ENCODE assay signal across 8 mouse cellular contexts in the genomic region with DNA sequence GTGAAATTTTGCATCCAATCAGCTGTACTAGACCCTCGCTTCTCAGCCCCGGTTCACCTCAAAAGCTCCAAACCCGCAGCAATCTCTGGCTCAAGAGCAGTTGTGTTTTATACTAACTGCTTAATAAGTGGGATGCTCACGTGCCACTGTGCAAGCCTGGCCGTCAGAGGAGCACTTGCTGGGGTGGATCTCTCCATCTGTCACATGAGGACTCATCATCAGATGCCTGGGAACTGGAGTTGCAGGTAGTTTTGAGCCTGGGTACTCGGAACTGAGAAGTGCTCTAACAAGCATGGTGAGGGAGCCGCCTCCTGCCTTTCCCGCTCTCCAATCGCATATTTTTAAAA. TPM values are rescaled to one million over a fixed set of nuclear protein-coding genes. Genes with fewer than 3 reads are reported as not detected.
DNase-seq lines count a peak whose midpoint lies in the region; ATAC-seq lines count a peak whose summit lies in the region.

No protein-coding gene starts in this region.

- no peak overlapping the region for H3K4me3 ChIP-seq in heart, embryonic 16.5 days (ENCODE audit: low read length)
- H3K4me3 ChIP-seq in forebrain, embryonic 11.5 days (ENCODE audit: low read depth, low read length): no peak overlapping the region
- H3K4me3 ChIP-seq in limb, embryonic 15.5 days: peak overlapping the region; percentile 14

- no peaks in the 10 kb centered on the region for H3K4me1 ChIP-seq in heart, embryonic 16.5 days (ENCODE audit: control insufficient read depth, insufficient read depth, low read length)
- H3K4me1 ChIP-seq in forebrain, embryonic 11.5 days (replicated peaks; ENCODE audit: control insufficient read depth, insufficient read depth, low read length): no peaks in the 10 kb centered on the region
- H3K4me1 ChIP-seq in limb, embryonic 15.5 days: peaks cover 10% of the 10 kb centered on the region; the same call in 1 of the 2 replicates

- H3K9ac ChIP-seq in heart, embryonic 16.5 days (ENCODE audit: low read length): no peak overlapping the region
- no peak overlapping the region for H3K9ac ChIP-seq in forebrain, embryonic 11.5 days (ENCODE audit: low read length)
- H3K9ac ChIP-seq in limb, embryonic 15.5 days: no peak overlapping the region

- H3K36me3 ChIP-seq in heart, embryonic 16.5 days (ENCODE audit: control insufficient read depth, insufficient read depth): no peaks in the 10 kb centered on the region
- H3K36me3 ChIP-seq in forebrain, embryonic 11.5 days (ENCODE audit: control insufficient read depth, insufficient read depth, low read length): no peaks in the 10 kb centered on the region
- no peaks in the 10 kb centered on the region for H3K36me3 ChIP-seq in limb, embryonic 15.5 days

- WGBS in heart, embryonic 16.5 days: 20% methylated on average over 9 of the region's 9 CpGs
- WGBS in forebrain, embryonic 11.5 days: 11% methylated on average over 9 of the region's 9 CpGs
- WGBS in limb, embryonic 15.5 days: 14% methylated on average over 9 of the region's 9 CpGs

- H3K27ac ChIP-seq in heart, embryonic 16.5 days (ENCODE audit: low read length): no peak overlapping the region
- H3K27ac ChIP-seq in forebrain, embryonic 11.5 days (ENCODE audit: low read depth, low read length): no peak overlapping the region
- no peak overlapping the region for H3K27ac ChIP-seq in limb, embryonic 15.5 days

- DNase-seq in heart, adult 9 months (ENCODE audit: low spot score in 2 of 2): no peak
- peak; percentile 25 for DNase-seq in ES-CJ7 (ENCODE audit: low read depth, low spot score)
- no peak for DNase-seq in forebrain, embryonic 11.5 days (ENCODE audit: low spot score)
- no peak for DNase-seq in adrenal gland, adult 8-10 months
- DNase-seq in spleen, postnatal 14 days (ENCODE audit: low spot score in 2 of 2): no peak

- no peaks in the 10 kb centered on the region for H3K27me3 ChIP-seq in heart, embryonic 16.5 days (ENCODE audit: control insufficient read depth, insufficient read depth, low read length)
- H3K27me3 ChIP-seq in forebrain, embryonic 11.5 days (ENCODE audit: control insufficient read depth, insufficient read depth, low read length): no peaks in the 10 kb centered on the region
- H3K27me3 ChIP-seq in limb, embryonic 15.5 days: no peaks in the 10 kb centered on the region

- H3K4me2 ChIP-seq in heart, embryonic 16.5 days (ENCODE audit: low read depth, low read length): peak overlapping the region; percentile 24
- H3K4me2 ChIP-seq in forebrain, embryonic 11.5 days (ENCODE audit: low read depth, low read length, severe bottlenecking): peak overlapping the region; percentile 35; the same call in 1 of the 2 replicates
- peak overlapping the region; percentile 34 for H3K4me2 ChIP-seq in limb, embryonic 15.5 days

- no peaks in the 10 kb centered on the region for H3K9me3 ChIP-seq in heart, embryonic 16.5 days (replicated peaks; ENCODE audit: control insufficient read depth, low read length)
- no peaks in the 10 kb centered on the region for H3K9me3 ChIP-seq in forebrain, embryonic 11.5 days (ENCODE audit: control insufficient read depth, low read length)
- H3K9me3 ChIP-seq in limb, embryonic 15.5 days: no peaks in the 10 kb centered on the region

- no peak for ATAC-seq in heart, embryonic 16.5 days (replicated peaks; ENCODE audit: extremely low read depth, insufficient read depth, low FRiP score)
- ATAC-seq in forebrain, embryonic 11.5 days (replicated peaks; ENCODE audit: low FRiP score): peak; percentile 24; the same call in 1 of the 2 replicates
- ATAC-seq in limb, embryonic 15.5 days (ENCODE audit: insufficient number of reproducible peaks, low FRiP score, low TSS enrichment, low read depth): no peak
- ATAC-seq in megakaryocyte-erythroid progenitor cell, adult 5-6 weeks (replicated peaks; ENCODE audit: low FRiP score, low TSS enrichment, poor library complexity, severe bottlenecking): no peak

RNA-seq across cellular contexts. Expression of a gene that starts 44.0 kb away (rescaled TPM):
- polyA plus RNA-seq in heart, embryonic 16.5 days (2015; fragmentation: Nextera tagmentation; extraction: Ambion mirVana): 10.0 and 10.8 TPM in 2 replicates
- polyA plus RNA-seq in forebrain, embryonic 11.5 days (2014; fragmentation: Nextera tagmentation; extraction: Ambion mirVana): 14.0 and 14.5 TPM in 2 replicates
- polyA plus RNA-seq in limb, embryonic 15.5 days (2015; fragmentation: Nextera tagmentation; extraction: Ambion mirVana): 13.3 and 17.4 TPM in 2 replicates
- 10 to 100 TPM; 20.8 to 26.1 (median 24.4) TPM for total RNA-seq in adrenal gland, adult 8-10 months (2022)
- total RNA-seq in megakaryocyte-erythroid progenitor cell, adult 5-6 weeks (2014; fragmentation: Nextera tagmentation): 20.3 and 23.7 TPM in 2 replicates
- 9.7 and 14.6 TPM in 2 replicates for total RNA-seq in megakaryocyte-erythroid progenitor cell, adult 5-6 weeks (2017)

RNA-seq across cellular contexts. Expression of a gene that starts 48.2 kb away (rescaled TPM):
- polyA plus RNA-seq in heart, embryonic 16.5 days (2015; fragmentation: Nextera tagmentation; extraction: Ambion mirVana): 10.2 and 10.7 TPM in 2 replicates
- polyA plus RNA-seq in forebrain, embryonic 11.5 days (2014; fragmentation: Nextera tagmentation; extraction: Ambion mirVana): 16.3 and 22.1 TPM in 2 replicates
- 24.0 and 24.7 TPM in 2 replicates for polyA plus RNA-seq in limb, embryonic 15.5 days (2015; fragmentation: Nextera tagmentation; extraction: Ambion mirVana)
- 10 to 100 TPM; 15.9 to 20.2 (median 18.5) TPM for total RNA-seq in adrenal gland, adult 8-10 months (2022)
- 20.4 and 21.1 TPM in 2 replicates for total RNA-seq in megakaryocyte-erythroid progenitor cell, adult 5-6 weeks (2014; fragmentation: Nextera tagmentation)
- 30.9 and 41.8 TPM in 2 replicates for total RNA-seq in megakaryocyte-erythroid progenitor cell, adult 5-6 weeks (2017)
